Mouse (Mus musculus): ENCODE results near the gene Apom. TPM values are rescaled to one million over a fixed set of nuclear protein-coding genes. Genes with fewer than 3 reads are reported as not detected.
A peak's percentile ranks its signal among the peaks of the same experiment; 100 is the strongest.

Apom gene
- polyA plus RNA-seq, 1 experiment from 2014 or later: 853 TPM

DNA sequence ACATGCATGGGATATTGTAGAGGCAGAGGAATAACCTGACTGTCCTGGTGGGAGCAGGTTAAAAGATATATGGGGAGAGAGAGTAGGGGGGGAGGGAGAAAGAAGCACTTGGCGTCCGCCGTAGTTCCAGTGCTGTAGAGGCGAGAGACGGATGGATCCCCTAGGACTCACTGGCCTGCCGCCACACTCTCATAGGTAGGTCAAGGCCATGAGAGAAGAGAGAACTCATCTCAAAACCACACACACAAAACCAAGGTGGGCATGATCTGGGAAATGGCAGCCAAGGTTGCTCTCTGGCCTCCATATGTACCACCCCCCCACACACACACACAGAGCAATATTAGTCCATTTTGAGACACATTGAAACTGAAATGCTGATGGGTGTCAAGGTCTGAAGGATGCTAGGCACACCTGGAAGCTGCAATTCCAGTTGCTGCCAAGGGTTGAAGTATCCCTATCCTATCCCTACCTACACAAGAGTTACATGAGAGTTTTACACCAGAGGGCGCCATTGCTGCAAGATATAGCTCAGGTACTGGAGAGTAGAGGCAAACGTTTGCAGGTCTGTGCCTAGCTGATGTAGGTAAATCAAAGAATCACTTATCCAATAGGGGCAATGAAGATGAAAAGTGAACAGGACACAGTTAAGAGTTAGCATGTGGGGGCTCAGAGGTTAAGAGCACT lies 34.6 kb upstream of the Apom start:
- H3K4me2 ChIP-seq: peak overlapping the region; percentile 79
- H3K27ac ChIP-seq (replicated peaks): no peak overlapping the region
- H3K9ac ChIP-seq: no peak overlapping the region
- H3K27me3 ChIP-seq: no peaks in the 10 kb centered on the region
- H3K36me3 ChIP-seq (replicated peaks): peaks cover 14% of the 10 kb centered on the region
- no peaks in the 10 kb centered on the region for H3K9me3 ChIP-seq (replicated peaks)
- H3K4me1 ChIP-seq (replicated peaks): peaks cover 36% of the 10 kb centered on the region
- WGBS (ENCODE audit: insufficient replicate concordance): 65% methylated on average over 8 of the region's 8 CpGs
- no peak overlapping the region for H3K4me3 ChIP-seq (replicated peaks)
- ATAC-seq (ENCODE audit: insufficient read depth): no peak

DNA sequence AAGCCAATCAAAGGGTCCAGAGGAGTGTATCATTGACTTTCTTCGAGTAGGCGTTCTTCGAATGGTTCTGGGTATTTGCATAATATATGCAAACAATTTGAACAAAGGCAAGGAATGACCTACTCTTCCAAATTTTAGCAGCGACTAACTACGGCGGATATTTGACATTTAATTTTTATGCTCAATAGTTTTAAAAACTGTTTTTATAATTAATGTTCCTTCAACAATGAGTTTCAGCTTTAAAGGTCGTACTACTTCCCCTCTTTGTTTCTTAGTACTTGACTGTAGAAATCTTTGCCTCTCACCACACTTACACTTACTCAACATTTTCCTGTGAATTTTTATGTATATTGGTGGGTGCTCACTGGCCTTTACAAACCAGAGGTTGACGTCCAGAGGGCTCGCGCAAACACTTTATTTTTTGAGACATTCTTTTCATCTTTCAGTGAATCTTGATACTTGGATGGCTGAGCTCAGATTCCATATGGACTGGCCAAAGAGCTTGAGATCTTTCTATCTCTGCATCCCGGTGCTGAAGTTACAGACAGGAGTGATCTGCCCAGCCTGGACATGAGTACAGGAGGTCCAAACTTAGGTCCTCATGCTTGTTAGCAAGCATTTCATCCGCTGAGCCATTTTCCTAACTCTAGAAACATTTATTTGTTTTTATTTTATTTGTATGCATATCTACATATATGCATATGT lies 33.8 kb upstream of the Apom start:
- H3K36me3 ChIP-seq (replicated peaks): peaks cover 23% of the 10 kb centered on the region
- peaks cover 38% of the 10 kb centered on the region for H3K4me1 ChIP-seq (replicated peaks)
- peak overlapping the region; percentile 100 for H3K4me3 ChIP-seq (replicated peaks)
- peak overlapping the region; percentile 9; the same call in 1 of the 2 replicates for H3K9ac ChIP-seq
- no peaks in the 10 kb centered on the region for H3K27me3 ChIP-seq
- H3K9me3 ChIP-seq (replicated peaks): no peaks in the 10 kb centered on the region
- ATAC-seq (ENCODE audit: insufficient read depth): peak; percentile 80
- H3K27ac ChIP-seq (replicated peaks): peak overlapping the region; percentile 95
- peak overlapping the region; percentile 79 for H3K4me2 ChIP-seq
- WGBS (ENCODE audit: insufficient replicate concordance): 27% methylated on average over 12 of the region's 12 CpGs

DNA sequence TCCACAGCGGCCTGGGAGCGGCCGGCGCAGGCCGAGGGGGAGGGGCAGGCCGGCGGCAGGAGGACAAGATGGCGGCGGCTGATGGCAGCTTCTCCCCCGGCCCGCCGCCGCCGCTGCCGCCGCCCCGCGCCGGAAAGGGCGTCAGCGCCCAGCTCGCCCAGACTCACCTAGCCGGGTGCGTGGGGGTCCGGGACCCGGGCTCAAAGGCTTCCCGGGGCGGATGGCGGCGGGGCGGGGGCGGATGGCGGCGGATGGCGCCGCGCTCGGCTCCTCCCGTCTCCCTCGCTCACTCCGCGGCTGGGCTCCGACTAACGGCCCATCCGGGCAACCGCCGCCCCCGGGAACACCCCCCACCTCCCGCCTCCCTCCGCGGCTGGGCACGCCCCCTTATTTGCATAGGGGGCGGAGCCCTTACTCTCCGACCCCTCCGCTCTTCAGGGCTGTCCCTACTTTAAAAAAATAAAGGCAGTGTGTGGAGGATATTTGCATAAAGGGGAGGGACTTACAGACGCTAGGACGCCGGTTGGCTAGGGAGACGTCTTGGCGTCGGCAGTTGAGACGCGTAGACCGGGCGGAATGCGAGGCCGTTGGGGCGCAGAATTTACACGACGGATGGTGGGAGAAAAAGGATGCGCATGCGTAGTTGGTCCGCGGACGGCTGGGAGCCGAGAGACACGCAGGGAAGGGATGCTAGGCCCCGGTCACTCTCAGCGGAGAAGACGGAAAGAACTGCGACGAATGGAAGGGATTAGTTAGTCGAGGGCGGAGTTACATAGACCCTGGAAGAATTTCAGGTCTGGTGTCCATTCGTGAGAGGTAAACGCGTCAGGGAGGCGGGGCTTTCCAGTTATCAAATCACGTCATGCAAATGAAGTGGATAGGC lies 33.0 kb upstream of the Apom start, which contains the start of gene Prrc2a:
TSS of gene Prrc2a (minus strand) at position 330 of the 883 bp plus-strand sequence.
- Histone ChIP-seq H3K27me3 (no peaks in the 10 kb centered on the region), H3K4me1 (replicated peaks) (peaks cover 38% of the 10 kb centered on the region), H3K36me3 (replicated peaks) (peaks cover 31% of the 10 kb centered on the region), H3K4me2 (peak within 1 kb of the TSS; percentile 79), H3K27ac (replicated peaks) (peak within 1 kb of the TSS; percentile 95), H3K9me3 (replicated peaks) (no peaks in the 10 kb centered on the region), H3K9ac (peak within 1 kb of the TSS; percentile 100), H3K4me3 (replicated peaks) (peak within 1 kb of the TSS; percentile 100)
- peak; percentile 96 for ATAC-seq (ENCODE audit: insufficient read depth)
- under 1% methylated on average over 59 of the region's 89 CpGs for WGBS (ENCODE audit: insufficient replicate concordance)

DNA sequence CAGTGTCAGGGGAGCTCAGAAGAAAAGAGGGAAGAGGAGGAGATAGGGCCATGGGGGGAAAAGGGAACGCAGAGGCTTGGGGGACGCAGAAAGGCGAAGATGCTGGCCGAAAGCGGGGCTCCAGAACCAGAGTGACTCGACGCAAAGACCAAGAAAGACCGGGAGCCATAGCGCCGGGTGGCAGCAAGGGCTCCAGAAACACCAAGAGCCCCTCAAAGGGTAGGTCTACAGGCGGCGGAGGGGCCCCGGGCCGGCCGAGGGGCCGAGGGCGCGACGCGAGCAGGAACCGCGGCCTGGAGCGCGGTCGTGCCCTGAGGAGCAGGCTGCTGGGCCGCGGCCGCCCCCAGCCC lies 32.3 kb upstream of the Apom start:
- Histone ChIP-seq H3K36me3 (replicated peaks) (peaks cover 37% of the 10 kb centered on the region), H3K4me2 (peak overlapping the region; percentile 79), H3K9me3 (replicated peaks) (no peaks in the 10 kb centered on the region), H3K4me1 (replicated peaks) (peaks cover 38% of the 10 kb centered on the region), H3K27ac (replicated peaks) (peak overlapping the region; percentile 95), H3K4me3 (replicated peaks) (peak overlapping the region; percentile 100), H3K9ac (peak overlapping the region; percentile 100), H3K27me3 (no peaks in the 10 kb centered on the region)
- no peak for ATAC-seq (ENCODE audit: insufficient read depth)
- under 1% methylated on average over 28 of the region's 28 CpGs for WGBS (ENCODE audit: insufficient replicate concordance)

DNA sequence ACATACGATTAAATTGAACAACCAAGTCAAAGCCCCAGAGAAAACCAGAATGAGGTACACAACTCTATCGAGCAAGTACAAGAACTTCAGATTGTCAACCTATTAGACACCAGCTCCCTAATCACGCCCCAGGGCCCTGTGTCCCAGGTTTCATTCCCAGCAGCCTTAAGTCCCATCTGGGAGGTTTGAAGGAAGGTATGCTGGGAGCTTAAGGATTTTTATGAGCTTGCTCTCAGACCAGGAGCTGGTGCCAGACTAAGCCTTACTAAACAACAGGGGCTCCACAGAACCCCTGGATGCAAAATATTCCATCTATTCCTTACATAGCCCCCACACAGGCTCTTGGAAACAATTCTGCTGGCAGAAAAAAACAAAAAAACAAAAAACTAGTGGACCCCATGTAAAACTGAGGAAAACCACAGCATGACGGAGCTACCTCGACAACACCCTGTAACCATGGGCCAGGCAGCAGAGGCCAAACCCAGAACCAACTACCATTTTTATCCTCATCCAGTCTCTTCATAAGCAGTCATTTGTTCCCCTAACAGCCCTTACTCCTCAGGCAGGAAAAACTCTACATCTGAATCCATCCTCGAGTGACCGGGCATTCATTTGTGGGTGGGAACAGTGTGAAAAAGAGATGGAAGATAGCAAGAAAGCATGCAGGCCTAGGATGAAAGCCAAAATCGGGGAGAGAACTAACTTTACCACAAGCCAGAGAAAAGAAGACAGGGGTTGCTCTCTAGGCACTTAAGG lies 31.7 kb upstream of the Apom start:
- H3K27ac ChIP-seq (replicated peaks): peak overlapping the region; percentile 95
- H3K36me3 ChIP-seq (replicated peaks): peaks cover 44% of the 10 kb centered on the region
- peak overlapping the region; percentile 100 for H3K9ac ChIP-seq
- peak overlapping the region; percentile 100 for H3K4me3 ChIP-seq (replicated peaks)
- peak overlapping the region; percentile 79 for H3K4me2 ChIP-seq
- no peaks in the 10 kb centered on the region for H3K27me3 ChIP-seq
- peaks cover 38% of the 10 kb centered on the region for H3K4me1 ChIP-seq (replicated peaks)
- H3K9me3 ChIP-seq (replicated peaks): no peaks in the 10 kb centered on the region
- no peak for ATAC-seq (ENCODE audit: insufficient read depth)
- 11% methylated on average over 8 of the region's 8 CpGs for WGBS (ENCODE audit: insufficient replicate concordance)

DNA sequence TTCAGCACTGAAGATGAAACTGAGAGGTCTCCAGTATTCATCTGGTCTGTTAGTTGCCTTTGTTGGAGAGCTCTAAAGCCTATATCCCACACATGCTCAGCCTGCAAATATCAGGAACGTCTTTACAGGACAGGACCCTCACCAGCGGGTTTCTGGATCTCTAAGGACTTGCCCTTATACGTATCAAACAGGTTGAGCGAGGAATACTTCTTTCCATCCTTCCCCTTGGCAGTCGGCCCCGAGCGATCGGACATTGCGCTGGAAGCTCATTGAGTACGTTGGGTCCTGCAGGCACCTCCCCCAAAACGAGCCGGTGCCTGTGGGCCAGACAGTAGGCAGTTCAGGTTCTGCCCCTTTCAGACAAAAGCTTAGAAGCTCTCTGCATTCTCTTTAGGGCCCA lies 30.9 kb upstream of the Apom start:
- 55% methylated on average over 12 of the region's 12 CpGs for WGBS (ENCODE audit: insufficient replicate concordance)
- ATAC-seq (ENCODE audit: insufficient read depth): no peak
- H3K27ac ChIP-seq (replicated peaks): peak overlapping the region; percentile 35; the same call in 1 of the 2 replicates
- peak overlapping the region; percentile 100 for H3K4me3 ChIP-seq (replicated peaks)
- H3K4me2 ChIP-seq: peak overlapping the region; percentile 79
- H3K4me1 ChIP-seq (replicated peaks): peaks cover 38% of the 10 kb centered on the region
- no peaks in the 10 kb centered on the region for H3K27me3 ChIP-seq
- no peaks in the 10 kb centered on the region for H3K9me3 ChIP-seq (replicated peaks)
- peaks cover 52% of the 10 kb centered on the region for H3K36me3 ChIP-seq (replicated peaks)
- H3K9ac ChIP-seq: peak overlapping the region; percentile 100

DNA sequence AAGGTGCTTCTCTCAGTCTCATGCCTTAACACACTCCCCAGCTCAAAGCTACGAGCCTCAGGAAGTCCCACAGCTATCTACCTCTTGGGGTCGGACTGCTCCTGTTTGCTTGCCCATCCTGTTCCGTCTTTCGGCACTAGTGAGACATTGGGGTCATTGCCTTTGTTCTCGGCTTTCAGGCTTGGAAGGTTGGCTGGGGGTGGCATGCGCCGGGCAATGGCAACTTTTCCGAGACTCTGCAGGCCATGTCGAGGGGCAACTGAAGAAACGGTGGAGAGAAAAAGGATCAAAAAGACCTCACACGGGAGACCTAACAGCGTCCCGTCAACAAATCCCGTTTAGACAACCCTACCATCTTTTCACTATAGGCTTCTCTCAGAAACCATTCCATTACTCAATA lies 30.3 kb upstream of the Apom start:
- peaks cover 58% of the 10 kb centered on the region for H3K36me3 ChIP-seq (replicated peaks)
- H3K4me3 ChIP-seq (replicated peaks): peak overlapping the region; percentile 100; the same call in 1 of the 2 replicates
- H3K4me1 ChIP-seq (replicated peaks): peaks cover 38% of the 10 kb centered on the region
- H3K27me3 ChIP-seq: no peaks in the 10 kb centered on the region
- WGBS (ENCODE audit: insufficient replicate concordance): 75% methylated on average over 14 of the region's 14 CpGs
- no peaks in the 10 kb centered on the region for H3K9me3 ChIP-seq (replicated peaks)
- peak overlapping the region; percentile 79 for H3K4me2 ChIP-seq
- H3K9ac ChIP-seq: no peak overlapping the region
- H3K27ac ChIP-seq (replicated peaks): 0 out of 2 replicates have a peak overlapping the region, but pooled peaks have one; percentile 35
- no peak for ATAC-seq (ENCODE audit: insufficient read depth)

DNA sequence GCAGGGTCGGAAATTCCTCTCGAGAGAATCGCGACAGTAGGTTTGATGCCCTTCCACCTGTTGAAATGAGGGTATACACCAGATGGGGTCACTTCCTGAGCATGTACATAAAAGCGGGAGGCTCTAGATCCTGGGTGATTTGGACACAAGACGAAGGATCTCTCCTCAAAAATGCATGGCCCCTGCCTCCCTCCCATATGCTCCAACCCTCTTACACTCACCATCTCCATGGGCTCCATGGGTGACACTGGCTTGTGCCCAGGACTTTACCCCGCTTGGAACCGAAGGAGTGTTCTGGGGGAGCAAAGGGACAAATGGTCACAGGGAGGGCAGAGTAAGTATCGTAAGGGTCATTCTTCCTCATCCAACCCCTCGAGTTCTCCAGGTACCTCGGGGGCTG lies 29.6 kb upstream of the Apom start:
- no peaks in the 10 kb centered on the region for H3K27me3 ChIP-seq
- H3K4me2 ChIP-seq: no peak overlapping the region
- H3K9ac ChIP-seq: no peak overlapping the region
- no peak overlapping the region for H3K4me3 ChIP-seq (replicated peaks)
- no peak for ATAC-seq (ENCODE audit: insufficient read depth)
- peaks cover 65% of the 10 kb centered on the region for H3K36me3 ChIP-seq (replicated peaks)
- H3K4me1 ChIP-seq (replicated peaks): peaks cover 37% of the 10 kb centered on the region
- 82% methylated on average over 11 of the region's 11 CpGs for WGBS (ENCODE audit: insufficient replicate concordance)
- no peaks in the 10 kb centered on the region for H3K9me3 ChIP-seq (replicated peaks)
- H3K27ac ChIP-seq (replicated peaks): no peak overlapping the region

DNA sequence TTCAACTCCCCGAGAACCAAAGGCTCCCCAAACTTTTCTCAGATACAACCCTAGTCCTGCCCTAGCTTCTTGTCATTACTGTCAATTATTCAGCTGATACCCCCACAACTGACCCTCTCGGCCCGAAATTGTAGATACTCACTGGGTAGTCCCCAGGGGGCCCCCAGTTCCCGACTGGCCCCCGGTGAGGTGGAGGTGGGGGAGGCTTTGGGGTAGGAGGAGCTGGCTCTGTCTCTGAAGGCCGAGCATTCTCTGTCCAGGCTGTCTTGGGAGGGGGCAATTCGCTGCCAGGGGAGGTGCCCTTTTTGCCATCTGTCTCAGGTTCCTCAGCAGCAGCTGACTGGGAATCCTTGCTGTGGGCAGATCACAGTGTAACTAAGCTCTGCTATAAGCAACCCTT lies 27.8 kb upstream of the Apom start:
- Histone ChIP-seq H3K4me1 (replicated peaks) (peaks cover 28% of the 10 kb centered on the region), H3K4me2 (no peak overlapping the region), H3K36me3 (replicated peaks) (peaks cover 83% of the 10 kb centered on the region), H3K27me3 (no peaks in the 10 kb centered on the region), H3K4me3 (replicated peaks) (no peak overlapping the region), H3K9ac (no peak overlapping the region), H3K9me3 (replicated peaks) (no peaks in the 10 kb centered on the region), H3K27ac (replicated peaks) (no peak overlapping the region)
- no peak for ATAC-seq (ENCODE audit: insufficient read depth)
- WGBS (ENCODE audit: insufficient replicate concordance): 88% methylated on average over 7 of the region's 7 CpGs

DNA sequence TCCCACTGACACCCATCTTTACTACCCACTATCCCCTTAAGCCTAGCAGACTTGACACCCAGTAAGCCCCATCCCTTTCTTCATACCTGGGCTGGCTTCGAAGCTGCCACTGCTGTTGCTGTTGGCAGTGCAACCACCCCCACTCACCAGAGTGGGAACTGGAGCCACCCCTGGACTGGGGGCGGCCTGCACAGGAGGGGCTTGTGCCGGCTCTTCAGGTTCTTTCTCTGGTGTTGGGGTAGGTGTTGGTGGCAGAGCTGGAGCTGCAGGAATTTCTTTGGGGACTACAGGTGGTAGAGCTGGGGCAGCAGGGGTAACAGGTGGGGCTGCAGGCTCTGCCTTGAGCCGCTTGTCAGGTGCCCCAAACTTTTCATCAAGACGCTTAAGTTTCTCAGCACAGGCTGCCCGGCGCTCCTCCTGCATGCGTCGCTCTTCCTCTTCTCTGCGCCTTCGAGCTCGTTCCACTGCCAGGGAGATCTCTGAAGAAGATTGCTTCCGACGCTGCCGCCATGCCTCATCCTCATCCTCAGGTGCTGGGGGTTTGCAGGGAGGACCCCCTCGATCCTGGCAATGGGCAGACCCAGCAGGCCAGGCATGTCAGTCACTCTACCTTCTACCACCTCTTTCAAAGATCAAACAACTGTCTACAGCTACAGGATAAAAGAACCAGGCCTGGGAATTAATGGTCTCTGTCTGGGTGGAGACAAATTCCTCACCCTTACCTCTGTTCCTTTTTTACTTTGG lies 27.2 kb upstream of the Apom start:
- H3K9ac ChIP-seq: no peak overlapping the region
- H3K27me3 ChIP-seq: no peaks in the 10 kb centered on the region
- H3K36me3 ChIP-seq (replicated peaks): peaks cover 89% of the 10 kb centered on the region
- no peak overlapping the region for H3K4me2 ChIP-seq
- no peaks in the 10 kb centered on the region for H3K9me3 ChIP-seq (replicated peaks)
- WGBS (ENCODE audit: insufficient replicate concordance): 87% methylated on average over 16 of the region's 16 CpGs
- H3K4me1 ChIP-seq (replicated peaks): peaks cover 27% of the 10 kb centered on the region
- H3K4me3 ChIP-seq (replicated peaks): no peak overlapping the region
- no peak overlapping the region for H3K27ac ChIP-seq (replicated peaks)
- no peak for ATAC-seq (ENCODE audit: insufficient read depth)
